Mouse (Mus musculus) hematopoietic stem cell, adult 5-6 weeks (primary cell): ENCODE data around the gene Fthl17e. TPM values are rescaled to one million over a fixed set of nuclear protein-coding genes. Genes with fewer than 3 reads are reported as not detected.
"Not testable (repeated sequence)": the region's sequence is repeated elsewhere in the genome, so short reads cannot be mapped to it uniquely, and the experiment has no call there.

Experiments
- ATAC-seq, 2 experiments: fragments of 125-278 bp in 1 of 2; replicated peaks in 1 of 2; 2 replicates each; pipeline ENCODE4 v1.8.0; 2016 to 2017; ENCODE audit warnings: inconsistent platforms in 2 of 2, mild to moderate bottlenecking in 2 of 2, moderate number of reproducible peaks in 2 of 2, low read depth in 1 of 2, moderate TSS enrichment in 1 of 2; ENCODE audit not compliant: low FRiP score in 2 of 2, poor library complexity in 2 of 2, severe bottlenecking in 2 of 2, insufficient read depth in 1 of 2, low TSS enrichment in 1 of 2
- total RNA-seq: library from RNA; stranded (forward); fragments of 172-1452, 232-1000 nt; gene quantifications from 2 replicates; pipeline ENCODE4 v1.2.3, GENCODE M21; 2017

The Fthl17e gene
- total RNA-seq = not detected in 2 replicates

DNA sequence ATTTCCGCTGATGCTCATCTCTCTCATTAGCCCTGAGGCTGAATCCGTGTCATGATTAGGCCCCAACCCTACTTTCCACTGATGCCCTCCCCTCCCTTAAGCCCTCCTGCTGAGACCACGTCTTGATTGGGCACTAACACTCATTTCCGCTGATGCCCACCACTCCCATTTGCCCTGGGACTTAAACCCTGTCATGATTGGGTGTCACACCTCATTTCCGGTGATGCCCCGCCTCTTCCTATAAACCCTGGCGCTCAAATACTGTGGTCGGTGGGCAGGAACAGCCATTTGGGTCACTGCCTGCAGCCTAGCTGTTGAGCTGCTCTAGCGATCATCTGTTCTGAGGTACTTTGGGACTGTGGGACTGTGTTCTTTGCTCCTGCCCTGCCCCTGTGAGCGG is at the start of gene Fthl17e:
Fthl17e (plus strand) TSS at position 301 of the 400 bp plus-strand sequence.
- ATAC-seq = not testable (repeated sequence)

- ATAC-seq = not testable (repeated sequence)
These were observed 46.6 kb upstream of the Fthl17e start, which contains the start of gene Fthl17d for GRCm38 (mm10) chrX:8986655-8987054. Gene Fthl17d, minus strand, starts transcription at chrX:8986755.

- ATAC-seq = no peak
These were observed 17.2 kb upstream of the Fthl17e start for GRCm38 (mm10) chrX:9016079-9016478.

- no peak for ATAC-seq
These were observed 13.8 kb upstream of the Fthl17e start for GRCm38 (mm10) chrX:9019481-9019880.

- not testable (repeated sequence) for ATAC-seq
These were observed 8.3 kb downstream of the Fthl17e start for GRCm38 (mm10) chrX:9041611-9042010.

DNA sequence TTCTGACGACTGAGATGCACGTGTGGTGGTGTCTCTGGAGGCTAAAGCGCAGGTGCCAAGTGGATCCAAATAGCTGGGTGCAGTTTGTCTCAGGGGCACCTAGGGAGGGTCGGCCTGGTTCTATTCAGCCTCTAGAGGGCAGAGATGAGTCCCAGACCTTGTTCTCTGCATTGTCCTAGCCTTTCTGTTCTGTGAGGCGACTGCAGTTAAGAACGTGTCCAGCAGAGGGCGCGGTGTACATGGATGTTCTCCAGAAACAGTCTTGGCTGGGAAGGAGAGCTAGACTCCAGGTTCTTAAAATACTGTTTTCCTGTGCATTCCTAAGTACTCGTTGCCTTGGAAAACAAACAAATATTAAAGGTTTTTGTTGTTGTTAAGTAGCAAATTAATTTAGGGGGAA is 27.7 kb downstream of the Fthl17e start:
- ATAC-seq = peak in 1 of 2 experiments; percentile 53; a peak in 1 of 4 replicates

DNA sequence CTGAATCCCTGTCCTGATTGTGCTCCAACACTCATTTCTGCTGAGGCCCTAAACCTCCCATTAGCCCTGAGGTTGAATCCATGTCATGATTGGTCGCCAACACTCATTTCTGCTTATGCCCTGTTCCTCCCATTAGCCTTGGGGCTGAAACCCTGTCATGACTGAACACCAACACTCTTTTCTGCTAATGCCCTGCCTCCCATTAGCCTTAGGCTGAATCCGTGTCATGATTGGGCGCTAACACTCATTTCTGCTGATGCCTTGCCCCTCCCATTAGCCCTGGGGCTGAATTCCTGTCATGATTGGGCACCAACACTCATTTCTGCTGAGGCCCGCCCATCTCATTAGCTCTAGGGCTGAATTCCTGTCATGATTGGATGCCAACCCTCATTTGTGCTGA is 28.8 kb downstream of the Fthl17e start:
- ATAC-seq = no peak

- not testable (repeated sequence) for ATAC-seq
These were observed 29.4 kb downstream of the Fthl17e start, which contains the start of gene Fthl17f for GRCm38 (mm10) chrX:9062715-9063114. Gene Fthl17f, plus strand, starts transcription at chrX:9063015.

- ATAC-seq = peak; percentile 32 to 53; a peak in 1 of 4 replicates
These were observed 44.4 kb downstream of the Fthl17e start for GRCm38 (mm10) chrX:9077699-9078098.

Other genes starting within 250 kb of the Fthl17e start
- not detected in 2 replicates for gene Ssxb5, start 229.8 kb upstream of the Fthl17e start, total RNA-seq
- not detected in 2 replicates for gene Gm6592, start 189.5 kb upstream of the Fthl17e start, total RNA-seq
- not detected in 2 replicates for gene Gm5751, start 159.2 kb upstream of the Fthl17e start, total RNA-seq
- 2.1 and 2.8 TPM in 2 replicates for gene B630019K06Rik, start 141.1 kb upstream of the Fthl17e start, total RNA-seq
- gene Fthl17b, start 70.5 kb upstream of the Fthl17e start, total RNA-seq = not detected in 2 replicates
- not detected in 2 replicates for gene Fthl17c, start 56.9 kb upstream of the Fthl17e start, total RNA-seq
- not detected in 2 replicates for gene Fthl17d, start 46.7 kb upstream of the Fthl17e start, total RNA-seq
- gene Fthl17f, start 29.5 kb downstream of the Fthl17e start, total RNA-seq = not detected in 2 replicates
- not detected in 2 replicates for gene 4930402K13Rik, start 71.1 kb downstream of the Fthl17e start, total RNA-seq
- 1.1 and 2.3 TPM in 2 replicates for gene Lancl3, start 166.4 kb downstream of the Fthl17e start, total RNA-seq
- gene Gm14862, start 223.4 kb downstream of the Fthl17e start, total RNA-seq = not detected in 2 replicates
- gene Xk, start 239.3 kb downstream of the Fthl17e start, total RNA-seq = 8.4 and 10.4 TPM in 2 replicates